In the genomic region with DNA sequence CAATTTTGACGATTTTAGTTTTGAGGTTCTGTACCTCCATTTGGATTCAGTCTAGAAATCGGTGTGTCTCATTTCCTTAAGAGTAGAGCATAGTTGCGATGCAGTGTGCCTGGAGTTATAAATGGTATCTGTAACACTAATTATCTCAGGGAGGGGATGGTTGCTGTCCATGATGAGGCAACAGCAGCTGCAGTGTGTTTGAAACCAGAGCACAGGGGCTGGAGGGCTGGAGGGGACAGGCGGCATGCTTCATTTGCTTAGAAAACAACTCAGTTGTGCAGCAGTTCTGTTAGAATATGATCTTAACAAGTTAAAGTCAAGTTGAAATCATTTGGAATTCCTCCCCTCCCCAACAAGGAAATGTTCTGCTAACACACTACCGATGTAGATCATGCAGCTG, we compare ENCODE assay signal across 18 mouse cellular contexts.
DNase-seq lines count a peak whose midpoint lies in the region; ATAC-seq and TF ChIP-seq lines count a peak whose summit lies in the region.
"Had no signal": no experiment of that assay in that cellular context is flagged by ENCODE, and none has a peak within 500 bp of the region (broad histone marks: within the 10 kb centered on the region; RNA-seq: fewer than 3 reads in every experiment).

No protein-coding gene starts in this region.

- intact Hi-C loops in heart, postnatal 14 days (cut with DNase I) = no loop called here

- peaks cover 11% of the 10 kb centered on the region; the same call in 1 of the 2 replicates for H3K4me1 ChIP-seq in kidney, embryonic 15.5 days
- H3K4me1 ChIP-seq in lung, embryonic 14.5 days (ENCODE audit: insufficient read depth) = no peaks in the 10 kb centered on the region
- H3K4me1 ChIP-seq in limb, embryonic 14.5 days (ENCODE audit: control insufficient read depth, insufficient read depth, low read length) = no peaks in the 10 kb centered on the region
- H3K4me1 ChIP-seq: forebrain, embryonic 15.5 days; heart, embryonic 10.5 days had no signal

- WGBS in kidney, embryonic 15.5 days = 34% methylated on average over 5 of the region's 5 CpGs
- 55% methylated on average over 5 of the region's 5 CpGs for WGBS in lung, embryonic 14.5 days
- WGBS in limb, embryonic 14.5 days = 59% methylated on average over 5 of the region's 5 CpGs

- peak; percentile 91 for ATAC-seq in kidney, embryonic 15.5 days (replicated peaks; ENCODE audit: low FRiP score)
- no peak for ATAC-seq in lung, embryonic 14.5 days (ENCODE audit: insufficient read depth)
- ATAC-seq in limb, embryonic 14.5 days (ENCODE audit: low FRiP score, low read depth) = 0 out of 2 replicates have a peak, but pooled peaks have one; percentile 37
- ATAC-seq: forebrain, embryonic 15.5 days; hindbrain, postnatal 0 days had no signal

- 0 out of 2 replicates have a peak overlapping the region, but pooled peaks have one; percentile 6 for H3K4me2 ChIP-seq in kidney, embryonic 15.5 days
- H3K4me2 ChIP-seq in lung, embryonic 14.5 days = no peak overlapping the region
- no peak overlapping the region for H3K4me2 ChIP-seq in limb, embryonic 14.5 days (replicated peaks; ENCODE audit: low read depth, low read length, severe bottlenecking)
- H3K4me2 ChIP-seq: forebrain, embryonic 15.5 days; hindbrain, embryonic 13.5 days had no signal

- H3K27ac ChIP-seq in kidney, embryonic 15.5 days = peak overlapping the region; percentile 61
- no peak overlapping the region for H3K27ac ChIP-seq in lung, embryonic 14.5 days (ENCODE audit: low read depth)
- H3K27ac ChIP-seq in limb, embryonic 14.5 days (replicated peaks; ENCODE audit: low read depth, low read length) = no peak overlapping the region
- H3K27ac ChIP-seq: forebrain, embryonic 15.5 days; heart, embryonic 10.5 days; hindbrain, embryonic 13.5 days; hindbrain, postnatal 0 days had no signal

- no peak overlapping the region for H3K4me3 ChIP-seq in kidney, embryonic 15.5 days (replicated peaks)
- H3K4me3 ChIP-seq in lung, embryonic 14.5 days (ENCODE audit: low read depth, low read length) = no peak overlapping the region
- no peak overlapping the region for H3K4me3 ChIP-seq in limb, embryonic 14.5 days (replicated peaks; ENCODE audit: low read length)
- H3K4me3 ChIP-seq: forebrain, embryonic 15.5 days; heart, embryonic 10.5 days; hindbrain, embryonic 13.5 days had no signal

- no peak for TF ChIP-seq POLR2A in limb, embryonic 14.5 days (IDR thresholded peaks at IDR 0.05; ENCODE audit: borderline replicate concordance, extremely low read depth, insufficient read depth, insufficient read length)

- no peak for DNase-seq in kidney, postnatal 14 days
- peak; percentile 7 for DNase-seq in lung, embryonic 14.5 days
- DNase-seq in lung, postnatal 36 days = no peak
- DNase-seq in limb, embryonic 14.5 days (ENCODE audit: low spot score) = no peak
- DNase-seq in heart, postnatal 14 days = no peak
- DNase-seq: adrenal gland, adult 8-10 months; adrenal gland, postnatal 36 days; cerebellum, adult 11 months; cerebellum, adult 8-10 months; cerebellum, postnatal 14 days; gastrocnemius, postnatal 10 days; heart, adult 18-20 months; heart, postnatal 10 days had no signal

- no peak overlapping the region for H3K9ac ChIP-seq in kidney, embryonic 15.5 days
- no peak overlapping the region for H3K9ac ChIP-seq in lung, embryonic 14.5 days
- no peak overlapping the region for H3K9ac ChIP-seq in limb, embryonic 14.5 days (ENCODE audit: low read depth, low read length, severe bottlenecking)
- H3K9ac ChIP-seq: forebrain, embryonic 15.5 days; hindbrain, embryonic 13.5 days had no signal

- H3K27me3 ChIP-seq in kidney, embryonic 15.5 days = no peaks in the 10 kb centered on the region
- no peaks in the 10 kb centered on the region for H3K27me3 ChIP-seq in lung, embryonic 14.5 days (ENCODE audit: insufficient read depth, low read length)
- no peaks in the 10 kb centered on the region for H3K27me3 ChIP-seq in limb, embryonic 14.5 days (ENCODE audit: control insufficient read depth, insufficient read depth, low read length)
- H3K27me3 ChIP-seq: forebrain, embryonic 15.5 days; hindbrain, embryonic 13.5 days had no signal

- no peaks in the 10 kb centered on the region for H3K36me3 ChIP-seq in kidney, embryonic 15.5 days
- no peaks in the 10 kb centered on the region for H3K36me3 ChIP-seq in lung, embryonic 14.5 days (ENCODE audit: insufficient read depth)
- no peaks in the 10 kb centered on the region for H3K36me3 ChIP-seq in limb, embryonic 14.5 days (ENCODE audit: control insufficient read depth, insufficient read depth, low read length)
- H3K36me3 ChIP-seq: forebrain, embryonic 15.5 days; heart, embryonic 10.5 days; hindbrain, embryonic 13.5 days had no signal

- no peaks in the 10 kb centered on the region for H3K9me3 ChIP-seq in kidney, embryonic 15.5 days (replicated peaks)
- no peaks in the 10 kb centered on the region; the same call in 1 of the 2 replicates for H3K9me3 ChIP-seq in lung, embryonic 14.5 days (ENCODE audit: low read depth, low read length)
- H3K9me3 ChIP-seq in limb, embryonic 14.5 days (ENCODE audit: control insufficient read depth, low read length) = no peaks in the 10 kb centered on the region
- H3K9me3 ChIP-seq: forebrain, embryonic 15.5 days; heart, embryonic 10.5 days; hindbrain, embryonic 13.5 days had no signal

- TF ChIP-seq CTCF in lung, embryonic 14.5 days (IDR thresholded peaks at IDR 0.05; ENCODE audit: low read depth) = no peak
